Mouse (Mus musculus) CH12.LX (cell line): Measurements from ENCODE around the gene Hand2. TPM values are rescaled to one million over a fixed set of nuclear protein-coding genes. Genes with fewer than 3 reads are reported as not detected.
A peak's percentile ranks its signal among the peaks of the same experiment; 100 is the strongest.

ENCODE experiments used
- DNase-seq: peaks from one replicate; pipeline ENCODE4 v3.0.0-alpha.2; 2013; ENCODE audit errors: extremely low read depth
- H3K27ac ChIP-seq: 2 replicates; pipeline ENCODE4 v1.5.1; 2012; ENCODE audit warnings: low read depth, mild to moderate bottlenecking, control low read depth, moderate library complexity; ENCODE audit not compliant: insufficient read depth
- H3K27me3 ChIP-seq: replicated peaks from 2 replicates; pipeline ENCODE3; 2012; ENCODE audit warnings: inconsistent platforms
- H3K36me3 ChIP-seq, 2 experiments: replicated peaks in 1 of 2; 2 replicates each; pipeline versions ENCODE3 to v1.6.1; 2012; ENCODE audit warnings: inconsistent platforms in 1 of 2, low read length in 1 of 2, mild to moderate bottlenecking in 1 of 2, mixed read lengths in 1 of 2, moderate library complexity in 1 of 2; ENCODE audit not compliant: control insufficient read depth in 1 of 2, insufficient read depth in 1 of 2
- H3K4me1 ChIP-seq, 2 experiments: 2 replicates each; pipeline ENCODE4 v1.6.1; 2012; ENCODE audit warnings: inconsistent platforms in 1 of 2, moderate library complexity in 1 of 2; ENCODE audit not compliant: insufficient read depth in 2 of 2, control insufficient read depth in 1 of 2
- H3K4me2 ChIP-seq: 2 replicates; pipeline ENCODE4 v1.6.1; 2012; ENCODE audit warnings: low read depth, mild to moderate bottlenecking, control low read depth; ENCODE audit not compliant: poor library complexity, insufficient read depth, severe bottlenecking
- H3K4me3 ChIP-seq, 3 experiments: fragments of 150-350 bp in 1 of 3; sonication (generic) in 1 of 3; replicated peaks in 1 of 3; 2 replicates each; pipeline versions ENCODE3 to v1.5.1; 2011 to 2012; ENCODE audit warnings: low read depth in 2 of 3, low read length in 2 of 3, mild to moderate bottlenecking in 2 of 3, moderate library complexity in 2 of 3, control low read depth in 1 of 3, improper control_type of control experiment in 1 of 3, inconsistent platforms in 1 of 3, mixed read lengths in 1 of 3; ENCODE audit not compliant: poor library complexity in 1 of 3
- H3K79me2 ChIP-seq: replicated peaks from 2 replicates; pipeline ENCODE4 v1.6.1; 2012; ENCODE audit warnings: mild to moderate bottlenecking, moderate library complexity; ENCODE audit not compliant: control insufficient read depth, poor library complexity, insufficient read depth, severe bottlenecking; ENCODE audit errors: extremely low read depth
- H3K9ac ChIP-seq: 2 replicates; pipeline ENCODE4 v1.6.1; 2012; ENCODE audit warnings: low read depth, mild to moderate bottlenecking, control low read depth, moderate library complexity; ENCODE audit not compliant: insufficient read depth
- H3K9me3 ChIP-seq: replicated peaks from 2 replicates; pipeline ENCODE3; 2012; ENCODE audit warnings: low read length, inconsistent platforms, mixed read lengths
- BHLHE40 ChIP-seq: IDR thresholded peaks from 2 replicates; pipeline ENCODE4 v1.6.1; 2011; ENCODE audit warnings: mild to moderate bottlenecking, low read depth, low read length, improper control_type of control experiment
- CHD1 ChIP-seq: IDR thresholded peaks from 2 replicates; pipeline ENCODE4 v1.6.1; 2012; ENCODE audit warnings: low read depth, low read length, improper control_type of control experiment, inconsistent platforms
- CTCF ChIP-seq, 2 experiments: IDR thresholded peaks in 1 of 2; conservative IDR thresholded peaks in 1 of 2; 2 replicates each; pipeline ENCODE4 v1.5.1; 2011 to 2012; ENCODE audit warnings: low read depth in 2 of 2, low read length in 2 of 2, improper control_type of control experiment in 1 of 2, inconsistent platforms in 1 of 2, mild to moderate bottlenecking in 1 of 2, moderate library complexity in 1 of 2
- E2F4 ChIP-seq: IDR thresholded peaks from 2 replicates; pipeline ENCODE4 v1.6.1; 2011; ENCODE audit warnings: low read depth, low read length, improper control_type of control experiment; ENCODE audit not compliant: insufficient replicate concordance
- EP300 ChIP-seq: IDR thresholded peaks from 2 replicates; pipeline ENCODE4 v1.6.1; 2011; ENCODE audit warnings: low read length, improper control_type of control experiment
- ETS1 ChIP-seq: conservative IDR thresholded peaks from 2 replicates; pipeline ENCODE4 v1.6.1; 2012; ENCODE audit warnings: low read depth, mild to moderate bottlenecking, inconsistent platforms, low read length, improper control_type of control experiment, moderate library complexity
- GABPA ChIP-seq: IDR thresholded peaks from 2 replicates; pipeline ENCODE4 v1.6.1; 2012; ENCODE audit warnings: low read depth, low read length, improper control_type of control experiment, inconsistent platforms; ENCODE audit not compliant: insufficient replicate concordance
- HCFC1 ChIP-seq: IDR thresholded peaks from 2 replicates; pipeline ENCODE4 v1.6.1; 2012; ENCODE audit warnings: low read depth, mild to moderate bottlenecking, inconsistent platforms, low read length, improper control_type of control experiment
- JUN ChIP-seq: IDR thresholded peaks from 2 replicates; pipeline ENCODE4 v1.6.1; 2011; ENCODE audit warnings: low read depth, mild to moderate bottlenecking, low read length, improper control_type of control experiment, moderate library complexity; ENCODE audit not compliant: insufficient read depth
- KAT2A ChIP-seq: IDR thresholded peaks from 2 replicates; pipeline ENCODE4 v1.6.1; 2012; ENCODE audit warnings: low read length, improper control_type of control experiment, inconsistent platforms; ENCODE audit not compliant: insufficient replicate concordance
- MAFK ChIP-seq: IDR thresholded peaks from 2 replicates; pipeline ENCODE4 v1.6.1; 2011; ENCODE audit warnings: low read length, improper control_type of control experiment; ENCODE audit not compliant: insufficient replicate concordance
- MAX ChIP-seq: IDR thresholded peaks from 2 replicates; pipeline ENCODE4 v1.6.1; 2011; ENCODE audit warnings: low read length, improper control_type of control experiment
- MAZ ChIP-seq: IDR thresholded peaks from 2 replicates; pipeline ENCODE4 v1.6.1; 2012; ENCODE audit warnings: low read depth, mild to moderate bottlenecking, inconsistent platforms, low read length, improper control_type of control experiment, moderate library complexity
- MXI1 ChIP-seq: IDR thresholded peaks from 2 replicates; pipeline ENCODE4 v1.6.1; 2011; ENCODE audit warnings: mild to moderate bottlenecking, low read depth, low read length, improper control_type of control experiment
- MYC ChIP-seq: IDR thresholded peaks from 2 replicates; pipeline ENCODE4 v1.6.1; 2011; ENCODE audit warnings: low read depth, mild to moderate bottlenecking, improper control_type of control experiment, low read length
- NRF1 ChIP-seq: IDR thresholded peaks from 2 replicates; pipeline ENCODE4 v1.6.1; 2014; ENCODE audit warnings: low read depth, mild to moderate bottlenecking, inconsistent platforms, low read length, improper control_type of control experiment, moderate library complexity
- PAX5 ChIP-seq: IDR thresholded peaks from 2 replicates; pipeline ENCODE4 v1.6.1; 2012; ENCODE audit warnings: low read length, inconsistent platforms, mixed read lengths
- POLR2AphosphoS2 ChIP-seq: IDR thresholded peaks from 2 replicates; pipeline ENCODE4 v1.6.1; 2011; ENCODE audit warnings: low read depth, low read length, improper control_type of control experiment
- RAD21 ChIP-seq: IDR thresholded peaks from 2 replicates; pipeline ENCODE4 v1.6.1; 2011; ENCODE audit warnings: low read depth, mild to moderate bottlenecking, low read length, improper control_type of control experiment, moderate library complexity
- SIN3A ChIP-seq: IDR thresholded peaks from 2 replicates; pipeline ENCODE4 v1.6.1; 2012; ENCODE audit warnings: low read length, improper control_type of control experiment, inconsistent platforms
- SMC3 ChIP-seq: IDR thresholded peaks from 2 replicates; pipeline ENCODE4 v1.6.1; 2011; ENCODE audit warnings: low read depth, low read length, improper control_type of control experiment
- TBP ChIP-seq: conservative IDR thresholded peaks from 2 replicates; pipeline ENCODE4 v1.6.1; 2011; ENCODE audit warnings: low read depth, low read length, improper control_type of control experiment
- TCF12 ChIP-seq: IDR thresholded peaks from 2 replicates; pipeline ENCODE4 v1.6.1; 2014; ENCODE audit warnings: low read depth, mild to moderate bottlenecking, inconsistent platforms, low read length, improper control_type of control experiment
- USF2 ChIP-seq: conservative IDR thresholded peaks from 2 replicates; pipeline ENCODE4 v1.6.1; 2011; ENCODE audit warnings: low read depth, low read length, improper control_type of control experiment
- ZC3H11A ChIP-seq: IDR thresholded peaks from 2 replicates; pipeline ENCODE4 v1.6.1; 2012; ENCODE audit warnings: low read depth, mild to moderate bottlenecking, inconsistent platforms, low read length, improper control_type of control experiment
- ZKSCAN1 ChIP-seq: IDR thresholded peaks from 2 replicates; pipeline ENCODE4 v1.6.1; 2012; ENCODE audit warnings: low read depth, inconsistent platforms, low read length, improper control_type of control experiment, borderline replicate concordance
- ZMIZ1 ChIP-seq: IDR thresholded peaks from 2 replicates; pipeline ENCODE4 v1.6.1; 2012; ENCODE audit warnings: low read depth, mild to moderate bottlenecking, inconsistent platforms, low read length, improper control_type of control experiment
- ZNF384 ChIP-seq: IDR thresholded peaks from 2 replicates; pipeline ENCODE4 v1.6.1; 2012; ENCODE audit warnings: low read depth, low read length, improper control_type of control experiment, inconsistent platforms
- dilution Hi-C: fragments of 300-500 bp; cut with MboI; formaldehyde crosslinking; loops from 2 replicates; pipeline ENCODE4 v1.14.3; 2020; ENCODE audit warnings: low sequenced_read_pairs; ENCODE audit not compliant: extremely low pct_unique_long_range_greater_than_20kb, extremely low pct_ligation_motif_present
- in situ Hi-C: fragments of 300-500 bp; cut with MboI; formaldehyde crosslinking; loops from 3 replicates; pipeline ENCODE4 v1.14.3; 2019; ENCODE audit warnings: low sequenced_read_pairs, low pct_ligation_motif_present, low pct_unique_long_range_greater_than_20kb, mixed read lengths
- polyA plus RNA-seq: library from polyadenylated mRNA; unstranded; fragments of >175 nt; gene quantifications from 2 replicates; pipeline ENCODE4 v1.2.1, GENCODE M21; 2012; ENCODE audit warnings: low read depth; ENCODE audit not compliant: insufficient read length
- total RNA-seq, 2 experiments: library from RNA; depleted of rRNA; stranded (reverse); fragments of 300-350 nt in 1 of 2; fragments of >200 nt in 1 of 2; gene quantifications; 2 replicates each; pipeline ENCODE4 v1.2.3; 2012 to 2014

Gene Hand2
- total and polyA plus RNA-seq, 3 experiments, result not detected

GRCm38 (mm10) chr8:57314216-57314615, 6.6 kb upstream of the Hand2 start:
- Histone ChIP-seq H3K79me2 (no peaks in the 10 kb centered on the region), H3K4me2 (0 out of 2 replicates have a peak overlapping the region, but pooled peaks have one; percentile 46), H3K36me3 (no peaks in the 10 kb centered on the region), H3K4me3 (no peak overlapping the region), H3K9ac (no peak overlapping the region), H3K27ac (no peak overlapping the region), H3K9me3 (no peaks in the 10 kb centered on the region), H3K27me3 (no peaks in the 10 kb centered on the region), H3K4me1 (peaks cover 0 to 9% of the 10 kb centered on the region in 2 experiments; a peak in 1 of 4 replicates)
- in situ Hi-C loops, result no loop called here
- DNase-seq, result no peak
- no peak for TF ChIP-seq ZKSCAN1
- TF ChIP-seq MYC, result no peak
- TF ChIP-seq MAFK, result no peak
- no peak for TF ChIP-seq USF2
- no peak for TF ChIP-seq POLR2AphosphoS2
- TF ChIP-seq TBP, result no peak
- TF ChIP-seq HCFC1, result no peak
- TF ChIP-seq NRF1, result no peak
- TF ChIP-seq JUN, result no peak
- no peak for TF ChIP-seq ETS1
- peak; percentile 25; the same call in 1 of the 2 replicates for TF ChIP-seq SMC3
- TF ChIP-seq KAT2A, result no peak
- peak in 1 of 2 experiments; percentile 60; a peak in 2 of 4 replicates for TF ChIP-seq CTCF (conservative IDR thresholded peaks at IDR 0.05 in 1 of 2, IDR thresholded peaks at IDR 0.05 in 1 of 2; ENCODE audit: low read depth in 2 of 2, low read length in 2 of 2)
- no peak for TF ChIP-seq ZC3H11A
- TF ChIP-seq GABPA, result no peak
- TF ChIP-seq PAX5, result no peak
- TF ChIP-seq MAZ, result no peak
- no peak for TF ChIP-seq EP300
- TF ChIP-seq E2F4, result no peak
- peak; percentile 52; the same call in 1 of the 2 replicates for TF ChIP-seq ZNF384
- TF ChIP-seq MAX, result no peak
- peak; percentile 24 for TF ChIP-seq RAD21
- no peak for TF ChIP-seq ZMIZ1
- no peak for TF ChIP-seq TCF12
- TF ChIP-seq MXI1, result no peak
- no peak for TF ChIP-seq SIN3A
- no peak for TF ChIP-seq CHD1
- no peak for TF ChIP-seq BHLHE40
- dilution Hi-C loops, result no loop called here
